Mouse (Mus musculus) kidney, embryonic 14.5 days (tissue): ENCODE measurements around the gene Dhx37. TPM values are rescaled to one million over a fixed set of nuclear protein-coding genes. Genes with fewer than 3 reads are reported as not detected.

ENCODE experiments used
- ATAC-seq: fragments of 200-750 bp; cut with Nextera tagmentation; 2 replicates; pipeline ENCODE4 v1.8.0; 2017; ENCODE audit warnings: moderate number of reproducible peaks, mild to moderate bottlenecking, moderate TSS enrichment, moderate library complexity; ENCODE audit not compliant: low FRiP score, low TSS enrichment
- H3K27ac ChIP-seq: fragments of 300-500 bp; sonication (generic); 2 replicates; pipeline ENCODE4 v1.5.1; 2014; ENCODE audit warnings: low read depth, mild to moderate bottlenecking, low read length, moderate library complexity, mixed read lengths
- H3K27me3 ChIP-seq: fragments of 300-500 bp; sonication (generic); 2 replicates; pipeline ENCODE4 v1.6.1; 2014; ENCODE audit warnings: mild to moderate bottlenecking, low read length; ENCODE audit not compliant: control insufficient read depth, insufficient read depth
- H3K36me3 ChIP-seq: fragments of 300-500 bp; sonication (generic); 2 replicates; pipeline ENCODE4 v1.6.1; 2014; ENCODE audit warnings: low read length, mixed read lengths; ENCODE audit not compliant: control insufficient read depth, insufficient read depth
- H3K4me1 ChIP-seq: fragments of 300-500 bp; sonication (generic); 2 replicates; pipeline ENCODE4 v1.6.1; 2014; ENCODE audit warnings: low read length, mixed read lengths; ENCODE audit not compliant: control insufficient read depth, insufficient read depth
- H3K4me2 ChIP-seq: fragments of 300-500 bp; sonication (generic); replicated peaks from 2 replicates; pipeline ENCODE4 v1.6.1; 2014; ENCODE audit warnings: low read depth, mild to moderate bottlenecking, low read length
- H3K4me3 ChIP-seq: fragments of 300-500 bp; sonication (generic); 2 replicates; pipeline ENCODE4 v1.5.1; 2014; ENCODE audit warnings: mild to moderate bottlenecking, low read length
- H3K9ac ChIP-seq: fragments of 300-500 bp; sonication (generic); 2 replicates; pipeline ENCODE4 v1.6.1; 2014; ENCODE audit warnings: low read depth, mild to moderate bottlenecking, low read length, moderate library complexity
- H3K9me3 ChIP-seq: fragments of 300-500 bp; sonication (generic); 2 replicates; pipeline ENCODE4 v1.6.1; 2016; ENCODE audit warnings: low read length; ENCODE audit not compliant: control insufficient read depth
- WGBS: fragments of 180-500 bp; shearing (Covaris S2); extraction: QIAGEN DNeasy Blood & Tissue Kit; methylation state at CpG from one replicate; pipeline ENCODE4 v1.1.7; 2014; 5-methylcytosine and 5-hydroxymethylcytosine counted together
- polyA plus RNA-seq: library from polyadenylated mRNA; unstranded; fragments of >200 nt; fragmentation: Nextera tagmentation; extraction: Ambion mirVana; gene quantifications from 2 replicates; pipeline ENCODE4 v1.2.1, GENCODE M21; 2014

Dhx37 gene
- polyA plus RNA-seq, 1 experiment from 2014 or later: 14.4 TPM

GRCm38 (mm10) chr5:125408842-125409241 is 25.1 kb downstream of the Dhx37 start:
- H3K9me3 ChIP-seq: no peaks in the 10 kb centered on the region
- no peaks in the 10 kb centered on the region for H3K27me3 ChIP-seq
- no peak overlapping the region for H3K9ac ChIP-seq
- WGBS: under 1% methylated on average over 13 of the region's 13 CpGs
- ATAC-seq: peak; percentile 75
- peak overlapping the region; percentile 45 for H3K4me3 ChIP-seq
- H3K4me2 ChIP-seq: peak overlapping the region; percentile 54
- H3K27ac ChIP-seq: 0 out of 2 replicates have a peak overlapping the region, but pooled peaks have one; percentile 51
- H3K4me1 ChIP-seq: peaks cover 13% of the 10 kb centered on the region
- H3K36me3 ChIP-seq: peaks cover 4% of the 10 kb centered on the region

GRCm38 (mm10) chr5:125407910-125408575 is 25.9 kb downstream of the Dhx37 start:
- H3K36me3 ChIP-seq: no peaks in the 10 kb centered on the region
- 72% methylated on average over 14 of the region's 14 CpGs for WGBS
- no peak overlapping the region for H3K9ac ChIP-seq
- ATAC-seq: no peak
- peak overlapping the region; percentile 45; the same call in 1 of the 2 replicates for H3K4me3 ChIP-seq
- no peaks in the 10 kb centered on the region for H3K27me3 ChIP-seq
- H3K27ac ChIP-seq: no peak overlapping the region
- H3K4me1 ChIP-seq: peaks cover 13% of the 10 kb centered on the region
- H3K9me3 ChIP-seq: no peaks in the 10 kb centered on the region
- H3K4me2 ChIP-seq: no peak overlapping the region; the same call in 1 of the 2 replicates

- no peak for ATAC-seq
- Histone ChIP-seq H3K4me1 (peaks cover 13% of the 10 kb centered on the region), H3K9me3 (no peaks in the 10 kb centered on the region), H3K4me3 (peak overlapping the region; percentile 72), H3K9ac (peak overlapping the region; percentile 53), H3K27me3 (no peaks in the 10 kb centered on the region), H3K36me3 (no peaks in the 10 kb centered on the region), H3K27ac (peak overlapping the region; percentile 84; the same call in 1 of the 2 replicates), H3K4me2 (peak overlapping the region; percentile 47)
- WGBS: 64% methylated on average over 13 of the region's 13 CpGs
Observed at GRCm38 (mm10) chr5:125407020-125407830, 26.7 kb downstream of the Dhx37 start.

- H3K9ac ChIP-seq: peak overlapping the region; percentile 53
- peak; percentile 4; the same call in 1 of the 2 replicates for ATAC-seq
- peak overlapping the region; percentile 72 for H3K4me3 ChIP-seq
- peaks cover 13% of the 10 kb centered on the region for H3K4me1 ChIP-seq
- H3K36me3 ChIP-seq: no peaks in the 10 kb centered on the region
- 2% methylated on average over 20 of the region's 20 CpGs for WGBS
- H3K27me3 ChIP-seq: no peaks in the 10 kb centered on the region
- no peaks in the 10 kb centered on the region for H3K9me3 ChIP-seq
- H3K4me2 ChIP-seq: peak overlapping the region; percentile 47
- H3K27ac ChIP-seq: peak overlapping the region; percentile 84
Observed at GRCm38 (mm10) chr5:125406322-125407016, 27.5 kb downstream of the Dhx37 start.

GRCm38 (mm10) chr5:125405546-125406248 is 28.2 kb downstream of the Dhx37 start:
- H3K9me3 ChIP-seq: no peaks in the 10 kb centered on the region
- peak overlapping the region; percentile 72 for H3K4me3 ChIP-seq
- peaks cover 13% of the 10 kb centered on the region for H3K4me1 ChIP-seq
- WGBS: under 1% methylated on average over 31 of the region's 31 CpGs
- H3K27ac ChIP-seq: peak overlapping the region; percentile 86
- ATAC-seq: peak; percentile 51
- peak overlapping the region; percentile 90 for H3K4me2 ChIP-seq
- no peaks in the 10 kb centered on the region for H3K36me3 ChIP-seq
- peak overlapping the region; percentile 59 for H3K9ac ChIP-seq
- H3K27me3 ChIP-seq: no peaks in the 10 kb centered on the region

- peak overlapping the region; percentile 59 for H3K9ac ChIP-seq
- H3K27me3 ChIP-seq: no peaks in the 10 kb centered on the region
- no peaks in the 10 kb centered on the region for H3K9me3 ChIP-seq
- H3K4me1 ChIP-seq: peaks cover 8% of the 10 kb centered on the region
- peak overlapping the region; percentile 90 for H3K4me2 ChIP-seq
- ATAC-seq: peak; percentile 50
- peak overlapping the region; percentile 72 for H3K4me3 ChIP-seq
- H3K36me3 ChIP-seq: no peaks in the 10 kb centered on the region
- under 1% methylated on average over 28 of the region's 28 CpGs for WGBS
- peak overlapping the region; percentile 86 for H3K27ac ChIP-seq
Observed at GRCm38 (mm10) chr5:125404903-125405545, 28.9 kb downstream of the Dhx37 start.

- Histone ChIP-seq H3K27ac (peak overlapping the region; percentile 86; the same call in 1 of the 2 replicates), H3K9ac (peak overlapping the region; percentile 59)
Observed at GRCm38 (mm10) chr5:125404536-125404902, 29.4 kb downstream of the Dhx37 start.

More at GRCm38 (mm10) chr5:125404536-125404902, 29.4 kb downstream of the Dhx37 start:
- Histone ChIP-seq H3K27me3 (no peaks in the 10 kb centered on the region), H3K36me3 (no peaks in the 10 kb centered on the region), H3K9me3 (no peaks in the 10 kb centered on the region), H3K4me3 (peak overlapping the region; percentile 72), H3K4me1 (peaks cover 5% of the 10 kb centered on the region), H3K4me2 (peak overlapping the region; percentile 90)
- no peak for ATAC-seq
- WGBS: under 1% methylated on average over 7 of the region's 7 CpGs
